Mouse (Mus musculus) cerebellum, adult 2 months (tissue): Measurements from ENCODE around the gene Fzd4.

ENCODE experiments used
- CTCF ChIP-seq: fragments of 200-500 bp; IDR thresholded peaks from 2 replicates; pipeline ENCODE4 v1.5.1; 2011; ENCODE audit warnings: low read depth, mild to moderate bottlenecking, control low read depth, low read length, moderate library complexity, borderline replicate concordance; ENCODE audit not compliant: insufficient read depth
- POLR2A ChIP-seq: fragments of 200-500 bp; IDR thresholded peaks from 2 replicates; pipeline ENCODE4 v1.6.1; 2011; ENCODE audit warnings: low read length, control low read depth, borderline replicate concordance; ENCODE audit not compliant: insufficient read depth

DNA sequence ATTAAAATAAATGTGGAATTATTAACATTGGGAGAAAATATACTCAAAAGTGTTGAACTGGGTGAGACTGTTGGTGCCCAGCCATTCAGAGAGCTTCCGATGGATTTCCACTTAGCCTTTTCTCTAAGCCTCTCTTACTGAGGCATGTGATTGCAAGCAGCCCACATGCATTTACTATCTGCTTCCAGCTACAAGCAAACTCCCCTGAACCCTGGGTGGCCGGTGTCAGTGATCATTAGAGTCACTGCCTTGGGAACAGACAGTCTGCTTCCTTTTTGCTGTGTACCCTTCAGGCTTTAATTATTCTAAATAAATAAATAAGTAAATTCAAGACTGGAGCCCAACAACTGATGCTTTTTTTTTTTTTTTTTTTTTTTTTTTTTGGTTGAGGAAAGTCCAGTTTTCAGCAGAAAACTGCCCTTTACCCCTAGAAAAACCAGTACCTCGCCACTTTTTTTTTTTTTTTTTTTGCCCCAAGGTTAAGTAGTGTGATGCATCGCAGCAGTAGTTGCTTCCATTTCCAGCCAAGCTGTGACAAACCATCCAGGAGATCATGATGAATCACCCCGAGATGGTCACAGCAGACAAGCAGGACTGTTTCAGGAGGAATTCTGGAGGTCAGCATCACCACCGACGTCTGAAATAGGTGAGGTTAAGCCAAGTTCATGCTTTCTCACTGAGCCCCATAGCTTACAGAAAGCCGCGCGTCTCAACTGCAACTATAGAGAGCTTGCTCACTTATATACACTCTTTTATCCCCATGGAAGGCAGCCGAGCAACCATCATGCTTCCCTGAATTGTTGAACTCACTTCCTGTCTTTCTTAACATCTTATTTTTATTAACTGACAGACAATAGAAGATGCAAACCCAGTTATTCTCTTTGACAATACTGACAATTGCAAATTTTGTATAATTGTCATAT, 21.9 kb downstream of the Fzd4 start:
- TF ChIP-seq CTCF (no peak), POLR2A (no peak)
